Mouse (Mus musculus) left cerebral cortex, adult 18-20 months (tissue): ENCODE measurements around the gene Ostc. TPM values are rescaled to one million over a fixed set of nuclear protein-coding genes. Genes with fewer than 3 reads are reported as not detected.

ENCODE experiments used
- DNase-seq, 2 experiments: peaks; one replicate each; pipeline ENCODE4 v3.0.0; 2021 to 2022; ENCODE audit warnings: low spot score in 2 of 2, mixed read lengths in 1 of 2
- total RNA-seq, 2 experiments: library from RNA; stranded (reverse); gene quantifications; 2 replicates each; pipeline ENCODE4 v1.2.3; 2021

Ostc gene
- total RNA-seq, 2 experiments from 2014 or later = 57.4 to 61.3 TPM

DNA sequence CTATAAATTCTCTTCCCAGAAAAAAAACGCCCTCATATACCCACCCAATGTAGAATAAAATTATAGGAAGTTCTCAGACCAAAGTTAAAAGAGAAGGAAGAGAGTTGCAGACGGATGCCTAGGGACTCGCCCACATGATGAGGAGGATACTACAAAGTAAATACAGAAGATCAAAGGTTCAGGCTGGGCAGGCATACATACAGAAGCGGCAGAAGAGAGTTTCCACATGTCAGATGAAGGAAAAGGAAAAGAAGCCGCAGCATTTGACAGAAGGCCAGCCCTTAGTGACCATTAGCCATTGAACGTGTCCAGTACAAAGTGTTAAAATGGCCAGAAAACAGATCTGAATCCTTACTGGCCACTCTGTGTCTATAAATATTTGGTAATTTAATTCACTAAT is 3.6 kb upstream of the Ostc start:
- DNase-seq = no peak

GRCm38 (mm10) chr3:130710103-130710502 is 859 bp upstream of the Ostc start:
- no peak for DNase-seq

GRCm38 (mm10) chr3:130708529-130708928 is 715 bp downstream of the Ostc start:
- no peak for DNase-seq

- DNase-seq = no peak
Measured at GRCm38 (mm10) chr3:130702289-130702688, 7.0 kb downstream of the Ostc start.

GRCm38 (mm10) chr3:130697622-130698021 is 11.6 kb downstream of the Ostc start:
- DNase-seq = no peak

GRCm38 (mm10) chr3:130694705-130695104 is 14.5 kb downstream of the Ostc start:
- no peak for DNase-seq

DNA sequence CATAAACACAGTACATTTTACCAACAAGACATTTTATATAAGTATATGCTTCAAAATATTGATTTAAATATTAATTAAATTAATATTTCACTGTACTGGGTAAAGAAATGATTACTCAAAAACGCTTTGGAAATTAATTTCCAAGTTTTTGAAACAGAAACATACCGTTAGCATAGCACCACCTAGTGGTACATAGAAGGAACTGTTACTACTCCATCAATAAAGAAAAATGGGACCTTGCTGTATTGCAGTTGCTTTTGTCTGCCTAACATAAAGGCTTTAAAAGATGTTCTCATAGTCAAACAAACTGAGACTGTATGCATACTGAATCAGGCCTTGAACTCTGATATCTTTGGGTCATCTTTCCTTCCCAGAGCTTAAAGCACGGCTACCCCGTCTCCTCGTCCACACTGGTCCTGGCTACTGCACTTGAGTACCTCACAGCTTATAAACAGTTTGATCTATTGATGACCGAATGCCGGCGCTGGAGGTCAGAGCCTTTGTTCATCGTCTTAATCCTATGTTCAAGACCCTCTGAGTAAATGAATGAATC is 15.1 kb downstream of the Ostc start:
- DNase-seq = no peak

DNA sequence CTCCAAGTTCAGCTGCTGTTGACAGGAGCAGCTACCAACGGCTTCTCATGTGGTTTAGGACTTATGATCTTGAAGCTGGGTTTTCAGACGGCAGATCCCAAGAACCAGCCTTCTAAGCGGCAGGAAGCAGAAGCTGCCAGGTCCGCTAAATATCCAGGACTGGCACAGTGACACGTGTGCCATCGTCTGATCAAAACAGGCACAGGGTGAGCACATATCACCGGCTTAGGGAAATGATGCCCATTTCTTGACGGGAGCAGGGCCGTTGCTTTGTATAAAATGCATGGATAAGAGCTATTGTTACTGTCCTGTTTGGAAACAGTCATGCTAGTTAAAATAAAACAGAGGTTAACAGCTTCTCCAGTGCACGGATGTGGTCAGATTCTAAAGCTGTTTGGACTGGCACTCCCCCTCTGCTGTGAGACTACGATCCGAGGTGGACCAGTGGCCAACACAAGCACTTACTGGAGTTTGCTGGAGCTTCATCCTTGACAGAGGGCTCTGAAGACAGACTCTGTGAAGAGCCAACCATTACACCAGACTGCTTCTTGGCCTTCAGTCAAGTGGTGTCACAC is 17.6 kb downstream of the Ostc start:
- no peak for DNase-seq

GRCm38 (mm10) chr3:130690834-130691595 is 18.2 kb downstream of the Ostc start:
- DNase-seq = no peak

DNA sequence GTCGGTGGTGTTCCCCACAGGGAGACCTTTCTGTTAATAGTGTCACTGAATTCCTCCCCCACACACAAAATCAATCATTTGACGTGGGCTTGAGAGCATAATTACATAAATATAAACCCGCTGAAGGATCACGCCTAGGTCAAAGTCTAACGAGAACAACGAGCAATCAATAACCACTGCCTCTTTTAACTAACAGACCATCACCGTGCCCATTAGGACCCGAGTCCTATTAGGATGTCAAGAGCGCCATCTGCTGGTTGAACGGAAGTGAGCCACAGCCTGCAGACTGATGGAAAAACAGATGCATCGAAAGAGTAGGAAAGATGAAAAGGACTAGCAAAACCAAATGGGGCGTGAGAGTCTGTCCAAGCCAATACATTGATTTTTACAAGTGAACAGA is 19.6 kb downstream of the Ostc start:
- DNase-seq = peak; percentile 80 to 92

DNA sequence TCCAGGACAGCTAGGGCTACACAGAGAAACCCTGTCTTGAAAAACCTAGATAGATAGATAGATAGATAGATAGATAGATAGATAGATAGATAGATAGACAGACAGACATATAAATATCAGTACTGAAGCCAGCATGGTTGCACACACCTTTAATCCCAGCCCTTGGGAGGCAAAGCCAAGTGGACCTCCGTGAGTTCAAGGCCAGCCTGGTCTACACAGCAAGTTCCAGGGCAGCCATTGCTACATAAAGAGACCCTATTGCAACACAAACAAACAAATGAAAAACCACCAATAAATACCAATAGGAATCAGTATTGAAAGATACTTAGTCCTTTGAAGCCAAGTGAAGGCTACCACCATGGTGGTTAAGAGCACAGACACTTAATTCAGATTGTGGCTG is 22.2 kb downstream of the Ostc start:
- no peak for DNase-seq

DNA sequence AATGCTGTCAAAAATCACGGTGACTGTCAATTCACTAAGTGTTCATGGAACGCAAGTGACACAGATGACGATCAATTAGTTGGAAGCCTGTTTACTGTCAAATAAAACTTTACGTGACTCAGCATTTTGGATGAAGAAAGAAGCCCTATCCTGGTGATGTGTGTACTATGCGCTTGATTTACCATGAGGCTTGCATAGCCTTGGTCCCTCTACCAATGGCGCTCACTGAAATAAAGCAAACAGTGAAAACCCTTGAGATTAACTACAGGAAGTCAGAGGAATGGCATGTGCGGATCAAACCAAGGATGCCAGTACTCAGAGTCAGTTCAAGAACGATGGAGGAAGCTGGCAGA is 24.3 kb downstream of the Ostc start:
- DNase-seq = no peak

- DNase-seq = no peak
Measured at GRCm38 (mm10) chr3:130684276-130685013, 24.8 kb downstream of the Ostc start.

DNA sequence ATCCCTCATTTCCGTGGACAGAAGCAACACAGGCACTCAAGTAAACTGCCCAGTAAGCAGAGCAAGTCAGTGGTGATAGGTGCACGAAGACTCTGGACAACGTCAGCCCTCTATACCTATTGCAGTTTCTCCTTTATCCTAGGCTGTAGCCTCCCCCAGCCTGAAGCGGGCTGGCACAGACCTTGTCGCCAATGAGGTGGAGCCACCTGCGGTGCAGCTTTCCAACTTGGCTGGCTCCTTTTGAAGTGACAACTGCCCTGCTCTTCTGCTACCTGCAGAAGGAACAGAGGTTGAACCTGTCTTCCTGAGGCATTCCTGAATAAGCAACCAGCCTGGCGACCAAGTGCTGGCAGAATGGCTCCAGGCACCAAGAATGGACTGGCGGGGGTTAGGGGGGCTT is 25.4 kb downstream of the Ostc start:
- no peak for DNase-seq

DNA sequence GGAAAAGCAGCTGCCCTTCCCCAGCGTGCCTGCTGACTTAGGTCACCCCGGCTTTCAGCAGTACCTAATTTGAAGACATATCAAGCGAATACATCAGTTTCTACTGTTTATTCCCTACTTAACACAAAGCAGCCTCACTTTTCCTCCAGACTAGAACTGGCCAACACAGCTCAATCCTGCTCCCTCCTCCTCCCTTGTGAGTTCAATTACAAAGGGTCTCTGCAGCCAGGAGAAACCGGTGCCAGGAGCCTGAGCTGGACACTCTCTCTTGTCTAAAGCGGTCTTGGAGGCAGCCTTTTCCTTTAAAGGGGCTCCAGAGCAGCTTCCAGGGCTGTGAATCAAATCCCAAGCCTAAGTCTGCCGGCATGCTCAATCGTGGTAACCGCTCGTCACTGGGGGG is 27.1 kb downstream of the Ostc start:
- DNase-seq = no peak

- no peak for DNase-seq
Measured at GRCm38 (mm10) chr3:130681226-130681625, 28.0 kb downstream of the Ostc start.

DNA sequence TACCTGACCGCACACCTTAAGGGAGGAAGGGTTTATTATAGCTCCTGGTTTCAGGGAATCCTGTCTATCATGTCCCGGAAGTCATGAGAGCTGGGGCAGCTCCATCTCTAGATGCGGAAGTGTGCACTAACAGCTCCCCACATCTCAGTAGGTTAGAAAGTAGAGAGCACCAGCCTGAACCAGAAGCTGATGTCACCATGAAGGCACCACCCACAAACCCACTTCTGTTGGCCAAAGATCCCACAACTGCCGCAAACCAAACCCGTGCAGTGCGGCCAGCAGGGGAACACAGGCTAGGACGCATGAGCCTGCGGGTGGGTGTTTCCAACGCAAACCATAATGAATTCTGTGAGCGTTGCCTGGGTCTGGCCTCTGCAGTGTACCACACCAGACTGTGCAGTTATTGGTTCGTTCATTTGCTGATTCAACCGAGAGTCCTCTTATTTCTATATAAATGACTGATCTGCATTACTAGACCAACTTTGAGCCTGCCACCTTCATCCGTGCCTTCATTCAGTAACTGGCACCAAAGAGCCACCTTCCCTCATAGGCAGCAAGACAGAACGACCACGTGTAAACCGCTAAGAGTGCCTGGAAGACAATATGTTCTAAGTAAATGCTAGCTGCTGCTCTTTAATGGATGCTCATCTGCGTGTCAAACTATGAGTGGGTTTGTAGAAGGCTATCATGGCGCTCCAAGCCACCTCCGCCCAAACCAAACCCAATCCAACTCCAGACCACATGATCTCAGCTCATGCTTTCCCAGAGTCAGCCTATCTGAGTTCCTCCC is 31.4 kb downstream of the Ostc start:
- DNase-seq = no peak

DNA sequence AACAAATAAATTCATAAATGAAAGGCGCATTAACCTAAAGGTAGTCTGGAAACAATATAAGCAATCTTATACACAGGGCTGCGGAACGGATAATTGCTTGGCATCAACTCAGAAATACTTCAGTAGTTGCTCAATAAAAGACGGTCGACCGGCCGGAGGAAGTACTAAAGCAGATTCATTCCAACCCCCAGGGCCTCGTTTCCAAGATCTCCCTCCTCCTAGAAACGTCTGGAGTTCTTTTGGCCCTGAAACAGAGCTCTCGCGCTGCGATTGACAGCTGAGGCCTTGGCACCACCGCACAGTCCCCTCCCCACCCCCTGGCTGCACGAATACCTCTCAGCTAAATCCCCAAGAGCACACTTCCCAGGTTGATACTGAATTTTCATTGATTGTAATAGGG is 38.0 kb downstream of the Ostc start:
- no peak for DNase-seq

GRCm38 (mm10) chr3:130662496-130662895 is 46.7 kb downstream of the Ostc start:
- no peak for DNase-seq

GRCm38 (mm10) chr3:130660619-130661018 is 48.6 kb downstream of the Ostc start:
- DNase-seq = no peak

DNA sequence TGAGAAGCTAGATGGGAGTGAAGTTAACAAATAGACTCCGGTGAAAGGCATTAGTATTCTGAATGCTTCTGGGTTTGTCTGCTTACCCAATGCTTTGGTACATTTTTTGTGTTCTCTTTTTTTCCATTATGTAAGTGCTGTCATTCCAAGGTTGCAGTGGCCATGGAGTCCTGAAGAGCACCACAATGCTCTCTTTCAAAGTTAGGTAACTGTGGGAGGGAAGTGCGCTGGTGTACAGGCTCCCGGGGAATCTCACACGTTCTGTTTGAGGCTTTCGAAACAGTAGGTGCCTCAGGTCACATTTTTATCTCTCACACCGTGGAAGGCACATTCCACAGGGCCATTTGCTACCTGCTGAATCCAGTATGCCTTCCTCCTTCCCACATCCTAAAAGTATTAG is 59.7 kb downstream of the Ostc start:
- no peak for DNase-seq
